Mouse (Mus musculus) CH12F3 (cell line): Measurements from ENCODE around the gene Gpr62.
"Not testable (repeated sequence)": the region's sequence is repeated elsewhere in the genome, so short reads cannot be mapped to it uniquely, and the experiment has no call there.

Experiments used
- in situ Hi-C: fragments of 300-500 bp; cut with MboI; formaldehyde crosslinking; loops from 2 replicates; pipeline ENCODE4 v1.14.3; 2020; ENCODE audit warnings: low sequenced_read_pairs

The Gpr62 gene

DNA sequence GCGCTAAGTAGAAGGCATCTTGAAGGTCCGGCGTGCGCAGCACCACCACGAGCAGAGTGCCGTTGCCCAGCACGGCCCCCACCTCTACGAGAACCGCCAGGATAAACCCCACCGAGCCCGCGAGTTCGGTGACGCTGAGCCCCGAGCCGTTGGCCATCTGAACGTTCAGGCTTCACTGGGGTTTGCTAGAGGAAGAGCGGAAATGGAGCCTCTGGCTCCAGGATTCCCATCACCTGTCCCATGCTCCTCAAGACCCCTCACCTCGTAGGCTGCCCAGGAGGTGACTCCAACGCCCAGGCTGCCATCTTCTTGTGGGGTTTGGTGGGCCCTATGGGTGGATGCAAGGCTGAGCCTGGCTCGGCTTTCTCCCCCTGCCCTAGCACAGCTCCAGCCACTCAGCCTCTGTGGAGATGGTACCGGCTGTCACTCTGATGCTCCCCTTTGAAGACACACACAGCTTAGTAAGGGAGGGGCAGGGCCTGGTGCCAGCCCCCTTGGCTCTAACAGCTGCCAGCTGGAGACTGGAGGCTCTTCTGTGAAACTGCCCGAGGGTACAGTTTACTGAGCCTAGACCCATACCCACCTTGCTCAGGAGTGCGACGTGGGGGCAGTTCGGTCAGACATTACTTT, at the start of gene Gpr62:
Gpr62 (minus strand) TSS at position 368 of the 630 bp plus-strand sequence.
- in situ Hi-C loops: no loop called here

- in situ Hi-C loops: no loop called here
These were observed 48.5 kb upstream of the Gpr62 start, which contains the start of gene Iqcf5 for GRCm38 (mm10) chr9:106514273-106514672. TSS of gene Iqcf5 (plus strand) at chr9:106514573.

DNA sequence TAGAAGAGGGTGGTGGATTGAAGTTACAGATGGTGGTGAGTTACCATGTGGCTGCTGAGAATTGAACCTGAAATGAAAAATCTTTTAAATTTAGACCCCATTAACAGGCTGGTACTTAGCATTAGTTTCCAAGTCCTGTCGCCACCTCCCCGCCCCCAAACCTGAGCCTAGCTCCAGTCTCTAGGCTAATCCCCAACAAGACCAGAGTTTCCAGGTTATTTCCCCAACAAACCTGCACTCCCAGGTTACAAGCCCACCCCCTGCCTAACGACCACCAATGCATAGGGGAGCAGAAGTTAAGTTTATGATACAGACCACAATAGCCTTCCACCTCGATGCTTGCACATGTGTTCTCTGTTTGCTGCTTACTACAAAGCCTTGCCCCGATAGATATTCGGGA, 47.8 kb upstream of the Gpr62 start:
- in situ Hi-C loops: no loop called here

DNA sequence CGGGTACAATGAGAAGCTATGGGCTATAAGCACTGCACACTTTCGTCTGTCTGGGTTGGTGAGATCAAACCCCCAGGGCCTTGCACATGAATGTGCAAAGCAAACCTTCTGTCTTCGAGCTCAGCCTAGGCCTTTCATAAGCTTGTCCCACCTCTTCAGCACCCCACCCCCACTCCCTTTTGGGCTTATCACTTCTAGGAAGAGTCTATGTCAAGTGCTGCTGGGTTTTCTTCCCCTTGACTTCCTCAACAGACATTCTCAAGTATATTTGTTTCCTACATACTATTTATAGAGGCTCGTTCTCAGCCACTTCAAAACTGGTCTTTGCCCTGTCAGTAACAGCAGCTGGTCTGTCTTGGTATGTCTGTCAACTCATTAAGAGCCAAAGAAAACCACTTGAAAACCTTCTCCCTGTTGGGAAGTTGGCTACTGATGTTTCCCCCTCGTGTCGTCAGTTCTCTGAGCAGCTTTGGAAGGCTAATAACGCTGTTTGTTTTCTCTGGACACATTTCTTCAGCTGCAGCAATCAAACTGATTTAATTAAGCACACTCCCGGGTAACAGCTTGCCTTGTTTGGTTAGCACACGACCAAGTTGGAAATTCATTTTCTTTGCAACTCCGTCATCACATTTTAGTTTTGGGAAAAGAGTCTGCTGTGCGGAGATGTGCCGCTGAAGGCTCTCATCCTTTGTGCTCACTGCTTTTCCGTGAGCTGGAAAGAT, 47.2 kb upstream of the Gpr62 start:
- in situ Hi-C loops: no loop called here

DNA sequence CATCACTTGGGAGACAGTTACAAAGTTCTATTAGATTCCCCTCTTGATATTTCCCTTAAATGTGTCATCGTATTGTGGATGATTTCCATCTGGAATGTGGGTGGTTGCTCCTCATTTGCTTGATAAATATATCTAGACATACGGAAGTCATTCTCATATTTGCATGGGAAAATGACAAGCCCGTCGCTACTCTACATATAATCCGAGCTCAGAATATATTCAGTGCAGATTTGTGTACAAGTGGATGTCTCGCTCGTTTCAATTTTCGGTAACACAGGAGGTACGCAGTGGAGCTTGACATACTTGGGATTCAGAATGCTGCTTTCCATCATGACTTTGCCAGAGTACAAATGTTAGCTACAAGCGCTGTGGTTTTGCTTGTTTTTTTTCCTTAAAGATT, 43.6 kb upstream of the Gpr62 start:
- in situ Hi-C loops: no loop called here

- in situ Hi-C loops: no loop called here
These were observed 38.5 kb upstream of the Gpr62 start for GRCm38 (mm10) chr9:106504246-106504645.

- in situ Hi-C loops: no loop called here
These were observed 36.1 kb upstream of the Gpr62 start for GRCm38 (mm10) chr9:106501846-106502245.

- in situ Hi-C loops: no loop called here
These were observed 33.9 kb upstream of the Gpr62 start, which contains the start of gene Iqcf1 for GRCm38 (mm10) chr9:106499667-106500066. TSS of gene Iqcf1 (plus strand) at chr9:106499967.

GRCm38 (mm10) chr9:106487602-106488001, 21.9 kb upstream of the Gpr62 start:
- in situ Hi-C loops: not testable (repeated sequence)

DNA sequence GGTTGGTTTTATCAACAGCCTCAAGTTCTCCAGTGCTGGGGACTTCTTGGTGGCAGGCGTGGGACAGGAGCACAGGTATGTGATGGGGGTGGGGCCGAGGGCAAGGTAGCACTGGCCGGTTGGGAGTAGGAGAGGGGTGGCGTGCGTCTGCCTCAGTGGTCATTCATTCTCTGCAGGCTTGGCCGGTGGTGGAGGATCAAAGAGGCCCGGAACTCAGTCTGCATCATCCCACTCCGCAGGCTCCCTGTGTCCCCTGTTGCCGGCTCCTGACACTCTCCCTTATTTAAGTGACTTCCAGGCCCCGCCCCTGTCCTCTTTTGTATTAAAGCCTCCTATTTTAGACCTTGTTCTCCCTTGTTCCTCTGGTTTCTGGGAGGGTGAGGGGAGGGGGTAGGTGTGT, 19.3 kb upstream of the Gpr62 start:
- in situ Hi-C loops: no loop called here

DNA sequence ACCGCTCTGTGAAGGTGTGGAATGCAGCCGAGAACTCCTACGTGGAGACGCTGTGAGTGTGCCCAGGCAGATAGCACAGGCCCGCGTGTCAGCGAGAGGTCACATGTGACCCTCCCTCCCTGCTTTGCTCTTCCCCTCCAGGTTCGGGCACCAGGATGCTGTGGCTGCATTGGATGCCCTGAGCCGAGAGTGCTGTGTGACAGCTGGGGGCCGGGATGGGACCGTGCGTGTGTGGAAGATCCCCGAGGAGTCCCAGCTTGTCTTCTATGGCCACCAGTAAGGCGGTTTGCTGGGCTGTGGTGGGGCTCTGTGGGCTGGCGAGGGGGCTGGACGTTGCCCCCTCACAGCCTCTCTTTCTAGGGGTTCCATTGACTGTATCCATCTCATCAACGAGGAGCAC, 17.9 kb upstream of the Gpr62 start:
- in situ Hi-C loops: no loop called here

GRCm38 (mm10) chr9:106483136-106483535, 17.4 kb upstream of the Gpr62 start:
- in situ Hi-C loops: no loop called here

GRCm38 (mm10) chr9:106482578-106483115, 16.9 kb upstream of the Gpr62 start:
- in situ Hi-C loops: no loop called here

DNA sequence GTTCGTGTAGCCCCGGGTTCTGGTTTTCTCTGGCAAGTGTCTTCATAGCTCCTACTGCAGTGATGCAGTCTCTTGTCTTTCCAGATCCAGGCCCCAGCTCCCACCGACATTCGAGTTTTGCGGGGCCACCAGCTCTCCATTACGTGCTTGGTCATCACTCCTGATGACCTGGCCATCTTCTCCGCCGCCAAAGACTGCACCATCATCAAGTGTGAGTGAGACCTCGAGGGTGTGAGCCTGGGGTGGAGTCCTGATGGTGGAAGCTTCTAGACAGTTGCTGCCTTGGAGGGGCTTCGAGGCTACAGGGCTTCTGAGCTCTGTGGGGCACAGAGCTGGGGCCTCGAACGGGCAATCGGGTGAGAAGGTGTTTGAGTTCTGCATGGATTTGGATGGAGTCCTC, 15.9 kb upstream of the Gpr62 start:
- in situ Hi-C loops: no loop called here

DNA sequence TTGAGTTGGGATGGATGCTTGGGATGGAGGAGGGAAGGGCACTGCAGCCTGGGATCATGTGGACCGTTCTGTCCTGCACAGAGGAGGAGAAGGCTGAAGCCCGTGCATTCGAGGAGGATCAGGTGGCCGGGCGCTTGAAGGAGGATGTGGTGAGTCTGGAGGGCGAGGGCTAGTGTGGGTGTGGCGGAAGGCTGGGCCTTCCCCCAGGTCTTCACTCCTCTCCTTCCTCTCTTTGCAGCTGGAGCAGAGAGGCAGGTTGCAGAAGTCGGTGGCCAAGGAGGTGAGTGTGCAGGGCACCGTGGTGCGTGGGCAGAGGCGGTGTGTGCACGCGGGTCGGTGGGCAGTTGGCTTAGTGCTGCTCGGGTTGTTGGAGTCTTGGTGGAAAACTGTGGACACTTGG, 15.3 kb upstream of the Gpr62 start:
- in situ Hi-C loops: no loop called here

GRCm38 (mm10) chr9:106480541-106480940, 14.8 kb upstream of the Gpr62 start:
- in situ Hi-C loops: no loop called here

DNA sequence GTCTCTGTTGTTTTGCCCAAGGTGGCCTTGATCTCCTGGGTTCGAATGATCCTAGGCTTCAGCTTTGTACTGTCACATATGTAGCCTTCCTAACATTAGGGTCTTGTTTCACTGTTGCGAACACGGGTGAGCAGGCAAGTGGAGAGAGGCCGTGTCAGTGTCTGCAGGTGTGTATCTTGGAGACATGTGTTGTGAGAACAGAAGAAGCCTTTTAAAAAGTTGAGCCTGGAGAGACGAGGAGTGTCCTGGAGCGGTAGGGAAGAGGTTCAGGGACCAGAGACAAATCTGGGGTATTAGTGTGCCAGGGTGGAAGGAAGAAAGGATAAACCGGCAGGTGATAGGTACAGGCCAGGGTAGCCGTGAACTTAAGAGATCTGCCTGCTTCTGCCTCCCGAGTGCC, 12.4 kb upstream of the Gpr62 start:
- in situ Hi-C loops: no loop called here

DNA sequence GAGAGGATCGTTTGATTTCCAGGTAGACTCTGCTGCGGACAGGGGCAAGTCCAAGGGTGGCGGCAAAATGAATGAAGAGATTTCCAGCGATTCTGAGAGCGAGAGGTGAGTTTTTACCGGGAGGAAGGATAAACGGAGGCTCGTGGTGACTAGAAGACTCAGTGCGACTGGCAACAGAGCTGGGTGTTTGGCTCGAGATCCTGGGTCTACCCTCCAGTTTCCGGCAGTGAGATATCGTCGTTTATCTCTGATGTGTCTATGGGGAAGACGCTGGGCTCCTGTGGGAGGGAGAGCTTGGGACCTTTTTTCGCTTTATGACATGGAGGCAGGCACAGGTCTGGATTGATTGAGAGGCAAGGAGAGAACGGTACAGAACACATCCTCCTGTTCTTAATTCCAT, 11.9 kb upstream of the Gpr62 start:
- in situ Hi-C loops: no loop called here

GRCm38 (mm10) chr9:106476924-106477484, 11.3 kb upstream of the Gpr62 start, which contains the start of gene Parp3:
TSS of gene Parp3 (minus strand) at chr9:106476949.
- in situ Hi-C loops: no loop called here

GRCm38 (mm10) chr9:106476002-106476923, 10.5 kb upstream of the Gpr62 start:
- in situ Hi-C loops: no loop called here

DNA sequence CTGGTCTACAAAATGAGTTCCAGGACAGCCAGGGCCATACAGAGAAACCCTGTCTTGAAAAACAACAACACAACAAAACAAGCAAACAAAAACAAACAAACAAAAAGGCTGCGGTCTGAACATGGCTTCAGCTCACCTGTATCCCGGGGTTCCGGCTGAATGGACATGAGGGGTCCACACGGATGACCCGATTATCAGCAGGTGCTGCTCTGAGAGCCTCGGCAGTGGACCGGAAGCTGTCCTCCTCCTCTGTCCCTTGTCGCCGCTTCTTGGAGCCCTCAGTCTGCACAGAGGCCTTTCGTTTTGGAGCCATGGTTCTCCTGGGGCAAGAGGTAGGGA, 9.9 kb upstream of the Gpr62 start, which contains the start of gene Rrp9:
Rrp9 (plus strand) TSS at position 301 of the 339 bp plus-strand sequence.
- in situ Hi-C loops: no loop called here
